Mouse (Mus musculus): Measurements from ENCODE around the gene Aim2. TPM values are rescaled to one million over a fixed set of nuclear protein-coding genes. Genes with fewer than 3 reads are reported as not detected.
A peak's percentile ranks its signal among the peaks of the same experiment; 100 is the strongest.

The Aim2 gene
- polyA plus RNA-seq, 1 experiment, result 1.5 TPM

GRCm38 (mm10) chr1:173323839-173324585 is 26.7 kb upstream of the Aim2 start:
- WGBS, result 22% methylated on average over 5 of the region's 5 CpGs
- no peak for TF ChIP-seq POLR2A (IDR thresholded peaks at IDR 0.05; ENCODE audit: low read depth, low read length)
- peak; percentile 55; the same call in 1 of the 2 replicates for TF ChIP-seq CTCF (IDR thresholded peaks at IDR 0.05; ENCODE audit: extremely low read depth, insufficient read length, insufficient replicate concordance, low read depth, low read length)
- H3K36me3 ChIP-seq (ENCODE audit: control insufficient read depth, insufficient read depth, low read length), result no peaks in the 10 kb centered on the region
- H3K4me3 ChIP-seq (ENCODE audit: low read depth, low read length), result no peak overlapping the region
- no peaks in the 10 kb centered on the region for H3K27me3 ChIP-seq (ENCODE audit: control insufficient read depth, insufficient read depth, low read length)
- no peaks in the 10 kb centered on the region for H3K4me1 ChIP-seq (ENCODE audit: control insufficient read depth, insufficient read depth, insufficient read length, low read length)
- H3K27ac ChIP-seq (ENCODE audit: insufficient read depth, low read depth, low read length), result no peak overlapping the region

GRCm38 (mm10) chr1:173324961-173325360 is 25.7 kb upstream of the Aim2 start:
- 61% methylated on average over 4 of the region's 4 CpGs for WGBS

GRCm38 (mm10) chr1:173325395-173325794 is 25.3 kb upstream of the Aim2 start:
- Histone ChIP-seq H3K36me3 (ENCODE audit: control insufficient read depth, insufficient read depth, low read length) (no peaks in the 10 kb centered on the region), H3K27ac (ENCODE audit: insufficient read depth, low read depth, low read length) (no peak overlapping the region), H3K4me1 (ENCODE audit: control insufficient read depth, insufficient read depth, insufficient read length, low read length) (no peaks in the 10 kb centered on the region), H3K4me3 (ENCODE audit: low read depth, low read length) (no peak overlapping the region), H3K27me3 (ENCODE audit: control insufficient read depth, insufficient read depth, low read length) (no peaks in the 10 kb centered on the region)
- 89% methylated on average over 1 of the region's 1 CpGs for WGBS
- no peak for TF ChIP-seq CTCF (IDR thresholded peaks at IDR 0.05; ENCODE audit: extremely low read depth, insufficient read length, insufficient replicate concordance, low read depth, low read length)
- TF ChIP-seq POLR2A (IDR thresholded peaks at IDR 0.05; ENCODE audit: low read depth, low read length), result no peak

More at GRCm38 (mm10) chr1:173324961-173325360, 25.7 kb upstream of the Aim2 start:
- no peaks in the 10 kb centered on the region for H3K4me1 ChIP-seq (ENCODE audit: control insufficient read depth, insufficient read depth, insufficient read length, low read length)
- H3K4me3 ChIP-seq (ENCODE audit: low read depth, low read length), result no peak overlapping the region
- H3K27ac ChIP-seq (ENCODE audit: insufficient read depth, low read depth, low read length), result no peak overlapping the region
- no peaks in the 10 kb centered on the region for H3K36me3 ChIP-seq (ENCODE audit: control insufficient read depth, insufficient read depth, low read length)
- H3K27me3 ChIP-seq (ENCODE audit: control insufficient read depth, insufficient read depth, low read length), result no peaks in the 10 kb centered on the region
- TF ChIP-seq POLR2A (IDR thresholded peaks at IDR 0.05; ENCODE audit: low read depth, low read length), result no peak
- no peak for TF ChIP-seq CTCF (IDR thresholded peaks at IDR 0.05; ENCODE audit: extremely low read depth, insufficient read length, insufficient replicate concordance, low read depth, low read length)

- H3K4me1 ChIP-seq (ENCODE audit: control insufficient read depth, insufficient read depth, insufficient read length, low read length), result no peaks in the 10 kb centered on the region
- H3K27ac ChIP-seq (ENCODE audit: insufficient read depth, low read depth, low read length), result no peak overlapping the region
- TF ChIP-seq CTCF (IDR thresholded peaks at IDR 0.05; ENCODE audit: extremely low read depth, insufficient read length, insufficient replicate concordance, low read depth, low read length) (no peak), POLR2A (IDR thresholded peaks at IDR 0.05; ENCODE audit: low read depth, low read length) (no peak)
- 31% methylated on average over 1 of the region's 1 CpGs for WGBS
- no peak overlapping the region for H3K4me3 ChIP-seq (ENCODE audit: low read depth, low read length)
- H3K36me3 ChIP-seq (ENCODE audit: control insufficient read depth, insufficient read depth, low read length), result no peaks in the 10 kb centered on the region
- no peaks in the 10 kb centered on the region for H3K27me3 ChIP-seq (ENCODE audit: control insufficient read depth, insufficient read depth, low read length)
These were observed 24.1 kb upstream of the Aim2 start for GRCm38 (mm10) chr1:173326552-173326951.

- 70% methylated on average over 8 of the region's 8 CpGs for WGBS
- H3K36me3 ChIP-seq (ENCODE audit: control insufficient read depth, insufficient read depth, low read length), result no peaks in the 10 kb centered on the region
- no peak overlapping the region for H3K27ac ChIP-seq (ENCODE audit: insufficient read depth, low read depth, low read length)
- no peak for TF ChIP-seq POLR2A (IDR thresholded peaks at IDR 0.05; ENCODE audit: low read depth, low read length)
- TF ChIP-seq CTCF (IDR thresholded peaks at IDR 0.05; ENCODE audit: extremely low read depth, insufficient read length, insufficient replicate concordance, low read depth, low read length), result no peak
- no peak overlapping the region for H3K4me3 ChIP-seq (ENCODE audit: low read depth, low read length)
- H3K27me3 ChIP-seq (ENCODE audit: control insufficient read depth, insufficient read depth, low read length), result no peaks in the 10 kb centered on the region
- no peaks in the 10 kb centered on the region for H3K4me1 ChIP-seq (ENCODE audit: control insufficient read depth, insufficient read depth, insufficient read length, low read length)
These were observed 22.2 kb upstream of the Aim2 start for GRCm38 (mm10) chr1:173328446-173328845.

- Histone ChIP-seq H3K4me1 (ENCODE audit: control insufficient read depth, insufficient read depth, insufficient read length, low read length) (no peaks in the 10 kb centered on the region), H3K27ac (ENCODE audit: insufficient read depth, low read depth, low read length) (no peak overlapping the region), H3K4me3 (ENCODE audit: low read depth, low read length) (no peak overlapping the region), H3K36me3 (ENCODE audit: control insufficient read depth, insufficient read depth, low read length) (no peaks in the 10 kb centered on the region), H3K27me3 (ENCODE audit: control insufficient read depth, insufficient read depth, low read length) (no peaks in the 10 kb centered on the region)
- TF ChIP-seq POLR2A (IDR thresholded peaks at IDR 0.05; ENCODE audit: low read depth, low read length), result no peak
- TF ChIP-seq CTCF (IDR thresholded peaks at IDR 0.05; ENCODE audit: extremely low read depth, insufficient read length, insufficient replicate concordance, low read depth, low read length), result no peak
- 28% methylated on average over 4 of the region's 4 CpGs for WGBS
These were observed 21.5 kb upstream of the Aim2 start for GRCm38 (mm10) chr1:173329185-173329584.

- H3K4me1 ChIP-seq (ENCODE audit: control insufficient read depth, insufficient read depth, insufficient read length, low read length), result no peaks in the 10 kb centered on the region
- H3K4me3 ChIP-seq (ENCODE audit: low read depth, low read length), result no peak overlapping the region
- H3K27ac ChIP-seq (ENCODE audit: insufficient read depth, low read depth, low read length), result no peak overlapping the region
- TF ChIP-seq POLR2A (IDR thresholded peaks at IDR 0.05; ENCODE audit: low read depth, low read length), result no peak
- TF ChIP-seq CTCF (IDR thresholded peaks at IDR 0.05; ENCODE audit: extremely low read depth, insufficient read length, insufficient replicate concordance, low read depth, low read length), result no peak
- 73% methylated on average over 5 of the region's 5 CpGs for WGBS
- H3K27me3 ChIP-seq (ENCODE audit: control insufficient read depth, insufficient read depth, low read length), result no peaks in the 10 kb centered on the region
- H3K36me3 ChIP-seq (ENCODE audit: control insufficient read depth, insufficient read depth, low read length), result no peaks in the 10 kb centered on the region
These were observed 20.9 kb upstream of the Aim2 start for GRCm38 (mm10) chr1:173329743-173330142.
